Mouse (Mus musculus): ENCODE results near the gene Mex3a. TPM values are rescaled to one million over a fixed set of nuclear protein-coding genes. Genes with fewer than 3 reads are reported as not detected.

Gene Mex3a
- polyA plus RNA-seq, 1 experiment from 2014 or later: 41.0 TPM

GRCm38 (mm10) chr3:88544955-88545591, 12.9 kb downstream of the Mex3a start:
- Histone ChIP-seq H3K9me3 (replicated peaks; ENCODE audit: control insufficient read depth, low read length) (no peaks in the 10 kb centered on the region), H3K4me1 (ENCODE audit: control insufficient read depth, insufficient read depth, low read length) (no peaks in the 10 kb centered on the region), H3K36me3 (replicated peaks; ENCODE audit: control insufficient read depth, insufficient read depth, low read depth, low read length) (peaks cover 5% of the 10 kb centered on the region), H3K4me3 (ENCODE audit: low read depth, low read length) (no peak overlapping the region), H3K27me3 (ENCODE audit: control insufficient read depth, insufficient read depth, low read length) (no peaks in the 10 kb centered on the region), H3K9ac (replicated peaks; ENCODE audit: low read length) (no peak overlapping the region), H3K4me2 (ENCODE audit: low read depth, low read length) (no peak overlapping the region), H3K27ac (replicated peaks; ENCODE audit: low read depth, low read length) (no peak overlapping the region)
- DNase-seq (ENCODE audit: low spot score) (no peak), ATAC-seq (replicated peaks; ENCODE audit: insufficient number of reproducible peaks, low FRiP score, low TSS enrichment, low read depth) (no peak)
- WGBS: 59% methylated on average over 20 of the region's 20 CpGs

- no peaks in the 10 kb centered on the region for H3K27me3 ChIP-seq (ENCODE audit: control insufficient read depth, insufficient read depth, low read length)
- H3K4me3 ChIP-seq (ENCODE audit: low read depth, low read length): no peak overlapping the region
- no peaks in the 10 kb centered on the region for H3K36me3 ChIP-seq (replicated peaks; ENCODE audit: control insufficient read depth, insufficient read depth, low read depth, low read length)
- WGBS: 73% methylated on average over 6 of the region's 6 CpGs
- DNase-seq (ENCODE audit: low spot score) (no peak), ATAC-seq (replicated peaks; ENCODE audit: insufficient number of reproducible peaks, low FRiP score, low TSS enrichment, low read depth) (0 out of 2 replicates have a peak, but pooled peaks have one; percentile 11)
- no peak overlapping the region for H3K4me2 ChIP-seq (ENCODE audit: low read depth, low read length)
- H3K9ac ChIP-seq (replicated peaks; ENCODE audit: low read length): no peak overlapping the region
- no peaks in the 10 kb centered on the region for H3K9me3 ChIP-seq (replicated peaks; ENCODE audit: control insufficient read depth, low read length)
- H3K4me1 ChIP-seq (ENCODE audit: control insufficient read depth, insufficient read depth, low read length): no peaks in the 10 kb centered on the region
- H3K27ac ChIP-seq (replicated peaks; ENCODE audit: low read depth, low read length): no peak overlapping the region
Measured at GRCm38 (mm10) chr3:88546674-88547418, 14.7 kb downstream of the Mex3a start.

- H3K4me2 ChIP-seq (ENCODE audit: low read depth, low read length): no peak within 1 kb of the TSS
- H3K9ac ChIP-seq (replicated peaks; ENCODE audit: low read length): no peak within 1 kb of the TSS
- no peaks in the 10 kb centered on the region for H3K36me3 ChIP-seq (replicated peaks; ENCODE audit: control insufficient read depth, insufficient read depth, low read depth, low read length)
- no peak for ATAC-seq (replicated peaks; ENCODE audit: insufficient number of reproducible peaks, low FRiP score, low TSS enrichment, low read depth)
- WGBS: 38% methylated on average over 18 of the region's 18 CpGs
- H3K4me3 ChIP-seq (ENCODE audit: low read depth, low read length): no peak within 1 kb of the TSS
- no peak for DNase-seq (ENCODE audit: low spot score)
- H3K9me3 ChIP-seq (replicated peaks; ENCODE audit: control insufficient read depth, low read length): no peaks in the 10 kb centered on the region
- H3K27ac ChIP-seq (replicated peaks; ENCODE audit: low read depth, low read length): no peak within 1 kb of the TSS
- H3K27me3 ChIP-seq (ENCODE audit: control insufficient read depth, insufficient read depth, low read length): no peaks in the 10 kb centered on the region
- no peaks in the 10 kb centered on the region for H3K4me1 ChIP-seq (ENCODE audit: control insufficient read depth, insufficient read depth, low read length)
Measured at GRCm38 (mm10) chr3:88548180-88548917, 16.2 kb downstream of the Mex3a start, which contains the start of gene Rab25. Gene Rab25, minus strand, starts transcription at chr3:88548300.

- H3K9ac ChIP-seq (replicated peaks; ENCODE audit: low read length): no peak overlapping the region
- no peaks in the 10 kb centered on the region for H3K9me3 ChIP-seq (replicated peaks; ENCODE audit: control insufficient read depth, low read length)
- H3K4me3 ChIP-seq (ENCODE audit: low read depth, low read length): no peak overlapping the region
- H3K4me2 ChIP-seq (ENCODE audit: low read depth, low read length): no peak overlapping the region
- ATAC-seq (replicated peaks; ENCODE audit: insufficient number of reproducible peaks, low FRiP score, low TSS enrichment, low read depth): no peak
- H3K4me1 ChIP-seq (ENCODE audit: control insufficient read depth, insufficient read depth, low read length): no peaks in the 10 kb centered on the region
- peaks cover 2% of the 10 kb centered on the region; the same call in 1 of the 2 replicates for H3K36me3 ChIP-seq (replicated peaks; ENCODE audit: control insufficient read depth, insufficient read depth, low read depth, low read length)
- no peak for DNase-seq (ENCODE audit: low spot score)
- WGBS: 80% methylated on average over 4 of the region's 4 CpGs
- no peak overlapping the region for H3K27ac ChIP-seq (replicated peaks; ENCODE audit: low read depth, low read length)
- no peaks in the 10 kb centered on the region for H3K27me3 ChIP-seq (ENCODE audit: control insufficient read depth, insufficient read depth, low read length)
Measured at GRCm38 (mm10) chr3:88551586-88551985, 19.4 kb downstream of the Mex3a start.

GRCm38 (mm10) chr3:88552082-88552645, 20.0 kb downstream of the Mex3a start:
- WGBS: 24% methylated on average over 16 of the region's 16 CpGs

GRCm38 (mm10) chr3:88552676-88553524, 20.7 kb downstream of the Mex3a start, which contains the start of gene Lamtor2:
Gene Lamtor2, minus strand, starts transcription at chr3:88553074.
- ATAC-seq (replicated peaks; ENCODE audit: insufficient number of reproducible peaks, low FRiP score, low TSS enrichment, low read depth): peak; percentile 92
- Histone ChIP-seq H3K9me3 (replicated peaks; ENCODE audit: control insufficient read depth, low read length) (no peaks in the 10 kb centered on the region), H3K36me3 (replicated peaks; ENCODE audit: control insufficient read depth, insufficient read depth, low read depth, low read length) (peaks cover 5% of the 10 kb centered on the region; the same call in 1 of the 2 replicates)

More at GRCm38 (mm10) chr3:88552082-88552645, 20.0 kb downstream of the Mex3a start:
- H3K27me3 ChIP-seq (ENCODE audit: control insufficient read depth, insufficient read depth, low read length): no peaks in the 10 kb centered on the region
- no peaks in the 10 kb centered on the region for H3K9me3 ChIP-seq (replicated peaks; ENCODE audit: control insufficient read depth, low read length)
- no peaks in the 10 kb centered on the region for H3K4me1 ChIP-seq (ENCODE audit: control insufficient read depth, insufficient read depth, low read length)
- peaks cover 5% of the 10 kb centered on the region; the same call in 1 of the 2 replicates for H3K36me3 ChIP-seq (replicated peaks; ENCODE audit: control insufficient read depth, insufficient read depth, low read depth, low read length)
- peak overlapping the region; percentile 89 for H3K4me3 ChIP-seq (ENCODE audit: low read depth, low read length)
- peak overlapping the region; percentile 85 for H3K4me2 ChIP-seq (ENCODE audit: low read depth, low read length)
- H3K27ac ChIP-seq (replicated peaks; ENCODE audit: low read depth, low read length): peak overlapping the region; percentile 93; the same call in 1 of the 2 replicates
- DNase-seq (ENCODE audit: low spot score) (no peak), ATAC-seq (replicated peaks; ENCODE audit: insufficient number of reproducible peaks, low FRiP score, low TSS enrichment, low read depth) (no peak)
- H3K9ac ChIP-seq (replicated peaks; ENCODE audit: low read length): peak overlapping the region; percentile 68

GRCm38 (mm10) chr3:88553525-88553879, 21.3 kb downstream of the Mex3a start, which contains the start of gene Ubqln4:
Gene Ubqln4, plus strand, starts transcription at chr3:88553758.
- ATAC-seq (replicated peaks; ENCODE audit: insufficient number of reproducible peaks, low FRiP score, low TSS enrichment, low read depth) (peak; percentile 91), DNase-seq (ENCODE audit: low spot score) (peak; percentile 94)
- peak within 1 kb of the TSS; percentile 85 for H3K4me2 ChIP-seq (ENCODE audit: low read depth, low read length)
- peak within 1 kb of the TSS; percentile 89 for H3K9ac ChIP-seq (replicated peaks; ENCODE audit: low read length)
- H3K36me3 ChIP-seq (replicated peaks; ENCODE audit: control insufficient read depth, insufficient read depth, low read depth, low read length): peaks cover 10% of the 10 kb centered on the region
- H3K9me3 ChIP-seq (replicated peaks; ENCODE audit: control insufficient read depth, low read length): no peaks in the 10 kb centered on the region
- WGBS: 0% methylated on average over 35 of the region's 37 CpGs
- H3K4me3 ChIP-seq (ENCODE audit: low read depth, low read length): peak within 1 kb of the TSS; percentile 89
- no peaks in the 10 kb centered on the region for H3K4me1 ChIP-seq (ENCODE audit: control insufficient read depth, insufficient read depth, low read length)
- H3K27me3 ChIP-seq (ENCODE audit: control insufficient read depth, insufficient read depth, low read length): no peaks in the 10 kb centered on the region
- H3K27ac ChIP-seq (replicated peaks; ENCODE audit: low read depth, low read length): peak within 1 kb of the TSS; percentile 93

More at GRCm38 (mm10) chr3:88552676-88553524, 20.7 kb downstream of the Mex3a start, which contains the start of gene Lamtor2:
- H3K27ac ChIP-seq (replicated peaks; ENCODE audit: low read depth, low read length): peak within 1 kb of the TSS; percentile 93
- H3K4me1 ChIP-seq (ENCODE audit: control insufficient read depth, insufficient read depth, low read length): no peaks in the 10 kb centered on the region
- H3K27me3 ChIP-seq (ENCODE audit: control insufficient read depth, insufficient read depth, low read length): no peaks in the 10 kb centered on the region
- under 1% methylated on average over 48 of the region's 48 CpGs for WGBS
- peak within 1 kb of the TSS; percentile 89 for H3K4me3 ChIP-seq (ENCODE audit: low read depth, low read length)
- H3K9ac ChIP-seq (replicated peaks; ENCODE audit: low read length): peak within 1 kb of the TSS; percentile 89
- H3K4me2 ChIP-seq (ENCODE audit: low read depth, low read length): peak within 1 kb of the TSS; percentile 85
- peak; percentile 100 for DNase-seq (ENCODE audit: low spot score)

Data from embryonic facial prominence, embryonic 11.5 days (tissue).